ENCODE assay signal across 8 mouse cellular contexts in genomic region chr10:3332880-3333279, GRCm38 (mm10). TPM values are rescaled to one million over a fixed set of nuclear protein-coding genes. Genes with fewer than 3 reads are reported as not detected.
A peak's percentile ranks its signal among the peaks of the same experiment; 100 is the strongest.
DNase-seq lines count a peak whose midpoint lies in the region; ATAC-seq lines count a peak whose summit lies in the region.

No protein-coding gene starts in this region.

- H3K9ac ChIP-seq in forebrain, embryonic 13.5 days = no peak overlapping the region
- no peak overlapping the region for H3K9ac ChIP-seq in hindbrain, embryonic 11.5 days (ENCODE audit: low read depth, low read length)

- H3K36me3 ChIP-seq in forebrain, embryonic 13.5 days (ENCODE audit: poor library complexity, severe bottlenecking) = no peaks in the 10 kb centered on the region
- no peaks in the 10 kb centered on the region for H3K36me3 ChIP-seq in hindbrain, embryonic 11.5 days (ENCODE audit: control insufficient read depth, insufficient read depth, low read length)

- H3K4me1 ChIP-seq in forebrain, embryonic 13.5 days = no peaks in the 10 kb centered on the region
- H3K4me1 ChIP-seq in hindbrain, embryonic 11.5 days (replicated peaks; ENCODE audit: control insufficient read depth, insufficient read depth, low read length) = no peaks in the 10 kb centered on the region

- no peak overlapping the region for H3K27ac ChIP-seq in forebrain, embryonic 13.5 days
- no peak overlapping the region for H3K27ac ChIP-seq in hindbrain, embryonic 11.5 days (ENCODE audit: low read depth, low read length)

- H3K9me3 ChIP-seq in forebrain, embryonic 13.5 days (replicated peaks) = 0 out of 2 replicates have a peak, but pooled peaks cover 4% of the 10 kb centered on the region
- no peaks in the 10 kb centered on the region for H3K9me3 ChIP-seq in hindbrain, embryonic 11.5 days (ENCODE audit: control insufficient read depth, low read length)

- no peaks in the 10 kb centered on the region for H3K27me3 ChIP-seq in forebrain, embryonic 13.5 days
- no peaks in the 10 kb centered on the region for H3K27me3 ChIP-seq in hindbrain, embryonic 11.5 days (ENCODE audit: control insufficient read depth, insufficient read depth, low read length)

- peak; percentile 76 for DNase-seq in MN1 (ENCODE audit: low spot score)
- peak; percentile 0 for DNase-seq in c-Kit-positive CD71-positive TER-119-negative erythroid progenitor cells, embryonic 14.5 days (ENCODE audit: low read depth)
- DNase-seq in hindbrain, embryonic 11.5 days (ENCODE audit: low spot score) = peak; percentile 87
- DNase-seq in layer of hippocampus, adult 9-10 months (ENCODE audit: low spot score) = peak; percentile 71
- DNase-seq in lung, postnatal 25 days (ENCODE audit: low spot score) = peak; percentile 64
- peak; percentile 77 for DNase-seq in right cerebral cortex, adult 18-20 months
- DNase-seq in yolk sac, embryonic 10.5 days (ENCODE audit: low spot score) = peak; percentile 26

- peak; percentile 83 for ATAC-seq in forebrain, embryonic 13.5 days
- ATAC-seq in hindbrain, embryonic 11.5 days (ENCODE audit: low FRiP score) = peak; percentile 73

- no peak overlapping the region for H3K4me3 ChIP-seq in forebrain, embryonic 13.5 days
- no peak overlapping the region for H3K4me3 ChIP-seq in hindbrain, embryonic 11.5 days (ENCODE audit: low read depth, low read length)

- H3K4me2 ChIP-seq in forebrain, embryonic 13.5 days = no peak overlapping the region
- H3K4me2 ChIP-seq in hindbrain, embryonic 11.5 days (replicated peaks; ENCODE audit: low read depth, low read length) = no peak overlapping the region

- WGBS in forebrain, embryonic 13.5 days = 30% methylated on average over 3 of the region's 3 CpGs
- 27% methylated on average over 3 of the region's 3 CpGs for WGBS in hindbrain, embryonic 11.5 days

RNA-seq across cellular contexts. Expression of gene Ppp1r14c, which starts 33.0 kb away (rescaled TPM):
- polyA plus RNA-seq in forebrain, embryonic 13.5 days (2015; fragmentation: Nextera tagmentation; extraction: Ambion mirVana) = 22.2 and 26.1 TPM in 2 replicates
- 11.3 and 13.6 TPM in 2 replicates for polyA plus RNA-seq in hindbrain, embryonic 11.5 days (2014; fragmentation: Nextera tagmentation; extraction: Ambion mirVana)

Comparison
In these comparisons a context has a peak if more than half of its experiments do, and no peak if none do; other contexts are left out.
1. DNase-seq: peak in every context shown above with its lines; median percentile 87 in hindbrain, embryonic 11.5 days; 77 in right cerebral cortex, adult 18-20 months; 76 in MN1; 71 in layer of hippocampus, adult 9-10 months; 64 in lung, postnatal 25 days; 26 in yolk sac, embryonic 10.5 days; 0 in c-Kit-positive CD71-positive TER-119-negative erythroid progenitor cells, embryonic 14.5 days.